Mouse (Mus musculus) spleen, adult 2 months (tissue): ENCODE results near the gene Prpf40b. TPM values are rescaled to one million over a fixed set of nuclear protein-coding genes. Genes with fewer than 3 reads are reported as not detected.
A peak's percentile ranks its signal among the peaks of the same experiment; 100 is the strongest.

Experiments
- DNase-seq, 2 experiments: peaks; one replicate each; pipeline versions ENCODE4 v3.0.0 to v3.0.0-alpha.2; 2012 to 2021; ENCODE audit warnings: low spot score in 2 of 2, low read depth in 1 of 2
- H3K27ac ChIP-seq: fragments of 200-500 bp; 2 replicates; pipeline ENCODE4 v1.5.1; 2012; ENCODE audit warnings: low read length, inconsistent platforms; ENCODE audit not compliant: insufficient read depth
- H3K27me3 ChIP-seq: fragments of 200-500 bp; 2 replicates; pipeline ENCODE4 v1.6.1; 2012; ENCODE audit warnings: mild to moderate bottlenecking, moderate library complexity, low read length, inconsistent platforms; ENCODE audit not compliant: control insufficient read depth, insufficient read depth
- H3K36me3 ChIP-seq: fragments of 200-500 bp; 2 replicates; pipeline ENCODE4 v1.6.1; 2012; ENCODE audit warnings: mild to moderate bottlenecking, low read length, inconsistent platforms; ENCODE audit not compliant: control insufficient read depth, insufficient read depth
- H3K4me1 ChIP-seq: fragments of 200-500 bp; 2 replicates; pipeline ENCODE4 v1.6.1; 2011; ENCODE audit warnings: inconsistent platforms; ENCODE audit not compliant: control insufficient read depth, insufficient read depth, insufficient read length
- H3K4me3 ChIP-seq: fragments of 200-500 bp; 2 replicates; pipeline ENCODE4 v1.5.1; 2011; ENCODE audit warnings: mild to moderate bottlenecking, inconsistent platforms; ENCODE audit not compliant: insufficient read depth, insufficient read length; ENCODE audit errors: extremely low read depth
- CTCF ChIP-seq: fragments of 200-500 bp; IDR thresholded peaks from 2 replicates; pipeline ENCODE4 v1.5.1; 2011; ENCODE audit warnings: mild to moderate bottlenecking, inconsistent platforms; ENCODE audit not compliant: insufficient read depth, insufficient read length, insufficient replicate concordance; ENCODE audit errors: extremely low read depth
- POLR2A ChIP-seq: fragments of 200-500 bp; IDR thresholded peaks from 2 replicates; pipeline ENCODE4 v1.6.1; 2011; ENCODE audit warnings: low read depth, low read length, inconsistent platforms
- WGBS: fragments of 180-500 bp; shearing (Covaris S2); methylation state at CpG from one replicate; pipeline ENCODE4 v1.1.7; 2018; 5-methylcytosine and 5-hydroxymethylcytosine counted together
- polyA plus RNA-seq: library from polyadenylated mRNA; depleted of rRNA; stranded (reverse); fragments of >200 nt; gene quantifications from 2 replicates; pipeline ENCODE4 v1.2.3, GENCODE M21; 2012

Prpf40b gene
- polyA plus RNA-seq, 1 experiment, result 27.1 TPM

GRCm38 (mm10) chr15:99259730-99260252 lies 35.1 kb upstream of the Prpf40b start:
- Histone ChIP-seq H3K27ac (no peak overlapping the region), H3K36me3 (no peaks in the 10 kb centered on the region), H3K27me3 (no peaks in the 10 kb centered on the region), H3K4me3 (no peak overlapping the region), H3K4me1 (peaks cover under 1% of the 10 kb centered on the region; the same call in 1 of the 2 replicates)
- WGBS, result 8% methylated on average over 6 of the region's 10 CpGs
- no peak for TF ChIP-seq CTCF
- TF ChIP-seq POLR2A, result no peak
- DNase-seq, result peak; percentile 34 to 65

GRCm38 (mm10) chr15:99262702-99263101 lies 32.2 kb upstream of the Prpf40b start:
- H3K27me3 ChIP-seq, result no peaks in the 10 kb centered on the region
- no peak overlapping the region for H3K4me3 ChIP-seq
- no peak overlapping the region for H3K27ac ChIP-seq
- no peak for TF ChIP-seq CTCF
- no peak for TF ChIP-seq POLR2A
- 84% methylated on average over 10 of the region's 10 CpGs for WGBS
- no peaks in the 10 kb centered on the region for H3K36me3 ChIP-seq
- H3K4me1 ChIP-seq, result no peaks in the 10 kb centered on the region; the same call in 1 of the 2 replicates
- no peak for DNase-seq

DNA sequence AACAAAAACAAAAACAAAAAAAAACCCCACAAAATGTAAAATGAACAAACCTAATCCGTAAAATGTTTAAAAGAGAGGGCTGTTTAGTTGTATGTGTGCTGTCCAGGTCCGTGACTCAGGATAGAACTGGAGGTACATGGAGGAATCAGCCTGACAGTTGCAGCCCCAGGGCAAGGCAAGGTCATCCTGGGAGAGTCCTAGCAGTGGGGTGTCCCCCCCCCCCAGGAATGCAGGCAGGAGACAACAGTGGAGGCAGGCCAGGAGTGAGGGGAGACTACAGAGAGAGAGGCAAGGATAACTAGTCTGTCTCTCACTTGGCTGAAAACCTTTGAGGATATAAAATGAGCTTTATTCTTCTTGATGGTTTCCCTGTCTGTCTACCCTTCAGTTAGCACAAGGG lies 30.5 kb upstream of the Prpf40b start:
- TF ChIP-seq CTCF, result no peak
- TF ChIP-seq POLR2A, result no peak
- no peak overlapping the region for H3K4me3 ChIP-seq

DNA sequence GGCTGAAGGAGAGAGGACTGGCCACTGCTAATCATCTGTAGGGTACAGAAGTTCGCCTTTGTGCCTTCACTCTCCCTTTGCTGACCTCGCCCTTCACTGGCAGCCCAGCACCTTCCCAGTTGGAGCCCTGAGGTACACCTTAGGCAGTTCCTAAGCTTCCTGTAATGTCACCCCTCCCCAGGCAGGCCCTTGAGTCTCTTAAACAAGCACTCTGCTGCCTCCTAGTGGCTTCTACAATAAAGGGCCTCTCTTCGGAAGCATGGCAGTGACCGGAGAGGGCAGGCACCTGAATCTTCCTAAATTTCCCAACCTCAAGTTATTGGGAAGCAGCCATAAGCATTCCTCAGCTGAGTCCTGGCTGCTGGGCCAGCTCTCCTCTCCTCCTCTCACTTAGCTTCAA lies 29.2 kb upstream of the Prpf40b start:
- 44% methylated on average over 4 of the region's 4 CpGs for WGBS
- DNase-seq, result peak; percentile 61 to 62
- no peaks in the 10 kb centered on the region for H3K27me3 ChIP-seq
- H3K4me3 ChIP-seq, result no peak overlapping the region
- H3K27ac ChIP-seq, result no peak overlapping the region
- no peaks in the 10 kb centered on the region for H3K4me1 ChIP-seq
- no peaks in the 10 kb centered on the region for H3K36me3 ChIP-seq
- TF ChIP-seq POLR2A (no peak), CTCF (peak; percentile 80; the same call in 1 of the 2 replicates)

More for the DNA sequence above, 30.5 kb upstream of the Prpf40b start:
- H3K27ac ChIP-seq, result no peak overlapping the region
- no peaks in the 10 kb centered on the region; the same call in 1 of the 2 replicates for H3K4me1 ChIP-seq
- H3K27me3 ChIP-seq, result no peaks in the 10 kb centered on the region
- no peaks in the 10 kb centered on the region for H3K36me3 ChIP-seq
- DNase-seq, result no peak
- WGBS, result 91% methylated on average over 2 of the region's 2 CpGs

DNA sequence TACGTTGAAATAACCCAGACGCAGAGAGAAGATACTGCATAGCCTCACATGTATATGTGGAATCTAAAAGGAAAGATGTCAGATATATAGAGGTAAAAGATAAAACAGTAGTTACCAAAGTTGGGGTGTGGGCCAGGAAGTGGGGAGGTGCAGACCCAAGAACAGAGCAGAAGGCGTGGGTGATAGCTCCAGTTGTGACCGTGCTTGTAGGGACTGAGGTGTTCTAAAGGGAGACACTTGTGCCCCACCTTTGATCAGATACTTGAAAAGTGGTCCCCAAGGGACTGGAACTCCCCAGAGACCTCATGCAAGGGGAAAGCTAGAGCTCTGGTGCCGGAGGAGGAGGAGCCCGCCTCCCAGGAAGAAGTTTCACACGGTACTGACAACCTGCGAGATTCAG lies 18.8 kb upstream of the Prpf40b start:
- no peaks in the 10 kb centered on the region for H3K27me3 ChIP-seq
- peak overlapping the region; percentile 58 for H3K27ac ChIP-seq
- H3K4me3 ChIP-seq, result peak overlapping the region; percentile 9; the same call in 1 of the 2 replicates
- no peak for DNase-seq
- WGBS, result 71% methylated on average over 8 of the region's 8 CpGs
- TF ChIP-seq POLR2A (no peak), CTCF (no peak)
- no peaks in the 10 kb centered on the region for H3K4me1 ChIP-seq
- H3K36me3 ChIP-seq, result no peaks in the 10 kb centered on the region

GRCm38 (mm10) chr15:99278271-99278670 lies 16.6 kb upstream of the Prpf40b start:
- Histone ChIP-seq H3K4me1 (no peaks in the 10 kb centered on the region), H3K27ac (no peak overlapping the region), H3K36me3 (no peaks in the 10 kb centered on the region), H3K4me3 (no peak overlapping the region), H3K27me3 (no peaks in the 10 kb centered on the region)
- TF ChIP-seq CTCF, result no peak
- no peak for TF ChIP-seq POLR2A
- WGBS, result 96% methylated on average over 7 of the region's 7 CpGs
- DNase-seq, result no peak

GRCm38 (mm10) chr15:99283456-99283855 lies 11.4 kb upstream of the Prpf40b start:
- Histone ChIP-seq H3K27me3 (no peaks in the 10 kb centered on the region), H3K4me3 (no peak overlapping the region), H3K4me1 (no peaks in the 10 kb centered on the region), H3K36me3 (no peaks in the 10 kb centered on the region), H3K27ac (no peak overlapping the region)
- no peak for DNase-seq
- WGBS, result 69% methylated on average over 10 of the region's 10 CpGs
- TF ChIP-seq CTCF (no peak), POLR2A (no peak)
